In genomic region chr17:30199374-30200247, GRCm38 (mm10) we compare ENCODE assay signal across 8 mouse cellular contexts.
A peak's percentile ranks its signal among the peaks of the same experiment; 100 is the strongest.
DNase-seq lines count a peak whose midpoint lies in the region; ATAC-seq and TF ChIP-seq lines count a peak whose summit lies in the region.
"Had no signal": no experiment of that assay in that cellular context is flagged by ENCODE, and none has a peak within 500 bp of the region (broad histone marks: within the 10 kb centered on the region; RNA-seq: fewer than 3 reads in every experiment).

No protein-coding gene starts in this region.

- H3K9me3 ChIP-seq in kidney, embryonic 16.5 days (ENCODE audit: low read length) = no peaks in the 10 kb centered on the region
- no peaks in the 10 kb centered on the region for H3K9me3 ChIP-seq in kidney, postnatal 0 days (replicated peaks; ENCODE audit: low read length)
- H3K9me3 ChIP-seq: forebrain, embryonic 10.5 days had no signal

- WGBS in kidney, embryonic 16.5 days = 49% methylated on average over 13 of the region's 13 CpGs
- WGBS in kidney, postnatal 0 days = 51% methylated on average over 13 of the region's 13 CpGs

- peaks cover 64% of the 10 kb centered on the region for H3K4me1 ChIP-seq in kidney, embryonic 16.5 days (ENCODE audit: insufficient read depth, low read length)
- peaks cover 52% of the 10 kb centered on the region for H3K4me1 ChIP-seq in kidney, postnatal 0 days (replicated peaks; ENCODE audit: insufficient read depth, low read length)

- H3K4me2 ChIP-seq in kidney, embryonic 16.5 days (replicated peaks; ENCODE audit: low read depth, low read length) = no peak overlapping the region
- H3K4me2 ChIP-seq in kidney, postnatal 0 days (ENCODE audit: low read length) = no peak overlapping the region

- H3K4me3 ChIP-seq in kidney, embryonic 16.5 days (ENCODE audit: low read length) = no peak overlapping the region
- no peak overlapping the region for H3K4me3 ChIP-seq in kidney, postnatal 0 days (replicated peaks; ENCODE audit: low read depth, low read length)
- H3K4me3 ChIP-seq: forebrain, embryonic 10.5 days had no signal

- no peak for ATAC-seq in kidney, embryonic 16.5 days (ENCODE audit: low FRiP score, low TSS enrichment)
- no peak for ATAC-seq in kidney, postnatal 0 days (replicated peaks; ENCODE audit: low FRiP score, low read depth)

- no peaks in the 10 kb centered on the region for H3K27me3 ChIP-seq in kidney, embryonic 16.5 days (ENCODE audit: insufficient read depth, low read length)
- H3K27me3 ChIP-seq in kidney, postnatal 0 days (ENCODE audit: insufficient read depth, low read length) = no peaks in the 10 kb centered on the region

- TF ChIP-seq CTCF in kidney, postnatal 0 days (IDR thresholded peaks at IDR 0.05; ENCODE audit: low read depth) = peak; percentile 28; the same call in 1 of the 2 replicates

- no peak for DNase-seq in kidney, postnatal 10 days
- peak; percentile 48 for DNase-seq in CD4-positive, CD25-positive, alpha-beta regulatory T cell, adult 2 months (ENCODE audit: low read depth, low spot score)
- DNase-seq in Muller cell, postnatal 12 days (ENCODE audit: inconsistent ontology term) = peak; percentile 41
- DNase-seq in kidney, postnatal 0 days (ENCODE audit: low spot score) = peak; percentile 54
- no peak for DNase-seq in layer of hippocampus, adult 8-10 months (ENCODE audit: low spot score in 2 of 2)
- DNase-seq in embryo, embryonic 10.5 days (ENCODE audit: low spot score) = no peak

- no peaks in the 10 kb centered on the region for H3K36me3 ChIP-seq in kidney, embryonic 16.5 days (ENCODE audit: insufficient read depth, low read length)
- H3K36me3 ChIP-seq in kidney, postnatal 0 days (ENCODE audit: insufficient read depth, low read length) = no peaks in the 10 kb centered on the region

- H3K27ac ChIP-seq in kidney, embryonic 16.5 days (ENCODE audit: low read length) = 0 out of 2 replicates have a peak overlapping the region, but pooled peaks have one; percentile 1
- H3K27ac ChIP-seq in kidney, postnatal 0 days = 0 out of 2 replicates have a peak overlapping the region, but pooled peaks have one; percentile 11

- no peak overlapping the region; the same call in 1 of the 2 replicates for H3K9ac ChIP-seq in kidney, embryonic 16.5 days (replicated peaks; ENCODE audit: low read length)
- no peak overlapping the region for H3K9ac ChIP-seq in kidney, postnatal 0 days (ENCODE audit: low read depth, low read length)

Comparison
In these comparisons a context has a peak if more than half of its experiments do, and no peak if none do; other contexts are left out.
1. DNase-seq: peak in CD4-positive, CD25-positive, alpha-beta regulatory T cell, adult 2 months (single experiment), Muller cell, postnatal 12 days (single experiment) and kidney, postnatal 0 days (single experiment); none in kidney, postnatal 10 days (single experiment), layer of hippocampus, adult 8-10 months (0 of 2) and embryo, embryonic 10.5 days (single experiment).